Comparison of ENCODE assay signal across 32 mouse cellular contexts in genomic region chr1:99370346-99370940, GRCm38 (mm10).
DNase-seq lines count a peak whose midpoint lies in the region; ATAC-seq lines count a peak whose summit lies in the region.
"Had no signal": no experiment of that assay in that cellular context is flagged by ENCODE, and none has a peak within 500 bp of the region (broad histone marks: within the 10 kb centered on the region; RNA-seq: fewer than 3 reads in every experiment).

No protein-coding gene starts in this region.

- H3K4me3 ChIP-seq in forebrain, embryonic 16.5 days (replicated peaks; ENCODE audit: low read length) = no peak overlapping the region
- H3K4me3 ChIP-seq in forebrain, embryonic 12.5 days (replicated peaks) = no peak overlapping the region
- H3K4me3 ChIP-seq: embryonic facial prominence, embryonic 13.5 days; forebrain, embryonic 10.5 days; gastrocnemius, adult 2 months; intestine, embryonic 15.5 days; left cerebral cortex, adult 2 months; limb, embryonic 12.5 days; liver, embryonic 15.5 days; myocyte; neural tube, embryonic 12.5 days had no signal

- H3K27me3 ChIP-seq in forebrain, embryonic 16.5 days (replicated peaks; ENCODE audit: control insufficient read depth, insufficient read depth, low read length) = no peaks in the 10 kb centered on the region
- H3K27me3 ChIP-seq in forebrain, embryonic 12.5 days = no peaks in the 10 kb centered on the region
- H3K27me3 ChIP-seq: embryonic facial prominence, embryonic 13.5 days; intestine, embryonic 15.5 days; limb, embryonic 12.5 days; liver, embryonic 15.5 days; neural tube, embryonic 12.5 days; Patski had no signal

- no peak overlapping the region for H3K9ac ChIP-seq in forebrain, embryonic 16.5 days (replicated peaks; ENCODE audit: low read depth, low read length)
- H3K9ac ChIP-seq in forebrain, embryonic 12.5 days = no peak overlapping the region
- H3K9ac ChIP-seq: embryonic facial prominence, embryonic 13.5 days; intestine, embryonic 15.5 days; limb, embryonic 12.5 days; liver, embryonic 15.5 days; lung, embryonic 14.5 days; neural tube, embryonic 12.5 days had no signal

- no peaks in the 10 kb centered on the region for H3K9me3 ChIP-seq in forebrain, embryonic 16.5 days (ENCODE audit: control insufficient read depth, low read length)
- H3K9me3 ChIP-seq in forebrain, embryonic 12.5 days = no peaks in the 10 kb centered on the region
- H3K9me3 ChIP-seq: embryonic facial prominence, embryonic 13.5 days; forebrain, embryonic 10.5 days; intestine, embryonic 15.5 days; limb, embryonic 12.5 days; liver, embryonic 15.5 days; neural tube, embryonic 12.5 days had no signal

- no peaks in the 10 kb centered on the region for H3K36me3 ChIP-seq in forebrain, embryonic 16.5 days (ENCODE audit: control insufficient read depth, insufficient read depth)
- no peaks in the 10 kb centered on the region for H3K36me3 ChIP-seq in forebrain, embryonic 12.5 days (replicated peaks)
- H3K36me3 ChIP-seq: embryonic facial prominence, embryonic 13.5 days; forebrain, embryonic 10.5 days; G1E; intestine, embryonic 15.5 days; limb, embryonic 12.5 days; liver, embryonic 15.5 days; neural tube, embryonic 12.5 days had no signal

- H3K4me1 ChIP-seq in forebrain, embryonic 16.5 days (replicated peaks; ENCODE audit: control insufficient read depth, insufficient read depth, low read length) = no peaks in the 10 kb centered on the region
- no peaks in the 10 kb centered on the region for H3K4me1 ChIP-seq in forebrain, embryonic 12.5 days
- H3K4me1 ChIP-seq: embryonic facial prominence, embryonic 13.5 days; forebrain, embryonic 10.5 days; intestine, embryonic 15.5 days; limb, embryonic 12.5 days; liver, embryonic 15.5 days; neural tube, embryonic 12.5 days had no signal

- WGBS in forebrain, embryonic 16.5 days = 76% methylated on average over 3 of the region's 3 CpGs
- WGBS in forebrain, embryonic 12.5 days = 93% methylated on average over 3 of the region's 3 CpGs

- no peak overlapping the region for H3K27ac ChIP-seq in forebrain, embryonic 16.5 days (ENCODE audit: low read length)
- no peak overlapping the region for H3K27ac ChIP-seq in forebrain, embryonic 12.5 days
- H3K27ac ChIP-seq: embryonic facial prominence, embryonic 13.5 days; forebrain, embryonic 10.5 days; gastrocnemius, adult 2 months; intestine, embryonic 15.5 days; kidney, postnatal 0 days; left cerebral cortex, adult 2 months; limb, embryonic 12.5 days; liver, embryonic 15.5 days; neural tube, embryonic 12.5 days; stomach, postnatal 0 days had no signal

- peak; percentile 7 for DNase-seq in cerebellum, adult 9-10 months
- DNase-seq in cerebellum, postnatal 4 days (ENCODE audit: low spot score in 2 of 2) = no peak
- DNase-seq in layer of hippocampus, adult 18-20 months (ENCODE audit: low spot score in 2 of 2) = peak; percentile 1 to 48
- no peak for DNase-seq in layer of hippocampus, postnatal 36 days
- DNase-seq in layer of hippocampus, adult 9-11 months = peak; percentile 9
- DNase-seq in kidney, adult 9 months = no peak
- DNase-seq: adrenal gland, postnatal 14 days; gastrocnemius, adult 2 months; heart, postnatal 14 days; kidney, adult 2 months; kidney, postnatal 4 days; lung, embryonic 14.5 days; right cerebral cortex, postnatal 4 days; thymus, adult 18-20 months; thymus, postnatal 25 days had no signal

- H3K4me2 ChIP-seq in forebrain, embryonic 16.5 days (ENCODE audit: low read length) = no peak overlapping the region
- H3K4me2 ChIP-seq in forebrain, embryonic 12.5 days = no peak overlapping the region
- H3K4me2 ChIP-seq: embryonic facial prominence, embryonic 13.5 days; intestine, embryonic 15.5 days; limb, embryonic 12.5 days; liver, embryonic 15.5 days; lung, embryonic 14.5 days; midbrain, embryonic 11.5 days; neural tube, embryonic 12.5 days had no signal

- ATAC-seq in forebrain, embryonic 16.5 days = peak; percentile 64; the same call in 1 of the 2 replicates
- no peak for ATAC-seq in forebrain, embryonic 12.5 days (ENCODE audit: low FRiP score)
- ATAC-seq: hindbrain, embryonic 16.5 days; intestine, embryonic 15.5 days; midbrain, embryonic 16.5 days; Patski had no signal

Comparison
In these comparisons a context has a peak if more than half of its experiments do, and no peak if none do; other contexts are left out.
1. DNase-seq: peak in cerebellum, adult 9-10 months (single experiment), layer of hippocampus, adult 18-20 months (2 of 2) and layer of hippocampus, adult 9-11 months (single experiment); none in cerebellum, postnatal 4 days (0 of 2), layer of hippocampus, postnatal 36 days (0 of 2) and kidney, adult 9 months (single experiment).